Mouse (Mus musculus) kidney, postnatal 36 days (tissue): ENCODE results near the gene Supt3.

Source experiments
- DNase-seq, 2 experiments: peaks; one replicate each; pipeline ENCODE4 v3.0.0; 2021 to 2022; ENCODE audit warnings: mixed read lengths in 2 of 2

Gene Supt3

DNA sequence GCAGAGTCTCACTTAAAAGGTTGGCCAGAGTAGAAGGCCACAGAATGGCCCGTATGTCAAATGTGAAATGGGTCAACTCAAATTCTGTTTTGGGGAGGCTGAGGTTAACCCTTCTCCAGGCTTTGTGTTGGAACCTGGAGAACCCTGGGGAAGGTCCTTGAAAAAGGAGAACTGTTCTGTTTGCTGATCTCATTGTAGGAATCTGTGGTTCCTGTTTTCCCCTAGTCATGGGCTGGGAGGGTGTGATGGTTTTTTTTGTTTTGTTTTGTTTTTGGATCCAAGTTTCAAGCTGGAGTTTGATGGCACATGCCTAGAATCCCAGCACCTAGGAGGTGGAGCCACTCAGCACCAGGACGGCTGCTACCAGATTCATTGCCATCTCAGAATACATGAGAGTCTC is 6.2 kb downstream of the Supt3 start:
- DNase-seq = no peak

DNA sequence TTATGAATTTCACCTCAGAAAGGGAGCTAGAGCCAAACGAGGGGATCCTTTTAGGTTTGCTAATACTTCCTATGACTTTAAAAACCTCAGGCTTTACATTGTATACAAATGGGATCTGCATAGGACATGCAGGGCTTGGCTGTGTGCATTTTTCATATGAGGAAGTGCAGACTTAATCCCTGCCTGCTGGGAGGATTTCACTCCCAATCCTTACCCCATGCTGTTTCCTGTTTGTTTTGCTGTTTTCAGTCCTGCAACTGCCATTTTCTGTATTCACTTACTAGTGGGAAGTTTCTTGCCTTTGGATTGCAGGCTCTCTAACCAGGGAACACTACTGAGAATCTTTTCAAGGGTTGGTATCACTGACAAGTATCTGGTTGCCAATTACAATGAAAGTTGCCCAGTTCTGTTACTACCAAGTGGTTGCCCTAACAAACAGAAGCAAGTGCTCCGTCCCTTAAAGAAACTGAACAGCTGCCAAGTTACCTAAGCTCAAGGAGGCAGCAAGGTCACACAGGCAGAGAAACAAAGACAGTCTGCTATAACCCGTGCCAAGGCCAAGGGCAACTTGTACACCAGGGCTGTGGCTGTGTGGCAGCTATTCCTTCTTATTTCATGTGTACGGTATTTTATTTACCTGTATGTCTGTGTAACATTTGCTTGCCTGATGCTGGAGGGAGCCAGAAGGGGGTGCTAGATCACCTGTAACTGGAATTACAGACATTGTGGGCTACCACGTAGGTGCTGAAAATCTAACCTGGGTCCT is 12.2 kb downstream of the Supt3 start:
- peak; percentile 39 to 43 for DNase-seq

DNA sequence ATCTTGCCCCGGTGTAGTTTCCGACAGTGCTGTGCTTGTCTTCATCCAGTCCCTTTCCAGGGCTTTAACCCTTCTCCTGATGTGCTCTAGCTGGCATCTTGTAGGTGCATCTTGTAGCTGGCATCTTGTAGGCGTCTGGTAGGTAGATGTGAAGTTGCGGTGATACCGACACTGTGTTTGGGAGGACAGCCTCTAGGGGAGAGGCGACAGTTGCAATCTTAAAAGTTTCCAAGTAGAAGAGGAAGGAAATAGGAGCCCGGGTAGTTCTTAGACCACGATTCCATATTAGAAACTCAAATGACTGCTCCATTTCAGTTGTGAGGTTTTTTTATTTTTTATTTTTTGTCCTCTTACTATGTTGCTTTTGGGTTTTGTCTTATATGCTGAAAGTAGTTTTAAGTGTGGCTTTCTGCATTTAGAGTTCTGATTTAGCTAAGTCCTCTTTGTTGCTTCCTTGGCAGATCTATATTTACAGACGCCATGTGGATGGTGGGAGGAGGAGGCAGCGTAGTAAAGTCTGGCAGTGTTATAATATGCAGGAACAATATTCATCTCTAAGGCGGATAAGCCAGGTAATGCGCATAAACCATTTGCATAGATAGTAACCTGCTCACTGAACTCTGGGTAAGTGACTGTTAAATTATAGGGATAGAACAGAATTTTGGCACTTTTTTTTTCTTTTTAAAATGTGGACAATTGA is 15.4 kb downstream of the Supt3 start:
- DNase-seq = no peak

DNA sequence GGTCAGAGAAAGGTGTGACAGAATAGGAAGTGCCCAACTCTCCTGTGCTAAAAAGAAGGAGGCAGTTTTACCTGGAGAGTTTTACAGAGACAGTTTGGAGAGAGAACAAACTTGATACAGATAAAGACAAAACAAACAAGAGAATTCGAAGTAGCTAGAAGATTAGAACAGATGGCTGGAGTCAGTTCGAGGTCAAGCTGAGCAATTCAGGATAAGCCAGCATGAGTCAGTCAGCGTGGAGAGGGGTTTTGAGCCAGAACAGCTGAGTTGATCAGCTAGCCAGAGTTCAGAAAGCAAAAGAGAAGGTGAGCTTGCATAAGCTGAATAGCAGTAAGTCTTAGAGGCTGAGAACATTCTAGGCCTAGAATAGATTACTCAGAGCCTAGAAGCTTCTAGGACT is 20.4 kb downstream of the Supt3 start:
- no peak for DNase-seq

DNA sequence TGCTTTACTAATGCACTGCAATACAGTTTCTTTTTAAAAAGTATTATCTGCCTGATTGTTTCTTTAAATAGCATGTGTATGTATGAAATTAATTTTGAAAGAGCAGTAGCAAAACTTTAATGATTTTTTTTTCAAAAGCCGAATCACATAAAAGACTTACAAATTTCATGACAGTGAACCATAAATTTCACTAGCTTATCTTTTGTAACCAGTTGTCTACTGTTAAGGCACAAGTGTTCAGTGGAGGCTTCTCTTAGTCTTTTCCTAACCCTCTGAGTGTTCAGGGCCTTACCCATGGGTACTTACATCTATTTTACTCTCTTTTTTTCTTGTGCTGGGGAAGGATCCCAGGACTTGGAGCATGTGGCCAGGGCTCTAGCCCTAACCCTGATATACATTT is 30.1 kb downstream of the Supt3 start:
- no peak for DNase-seq

DNA sequence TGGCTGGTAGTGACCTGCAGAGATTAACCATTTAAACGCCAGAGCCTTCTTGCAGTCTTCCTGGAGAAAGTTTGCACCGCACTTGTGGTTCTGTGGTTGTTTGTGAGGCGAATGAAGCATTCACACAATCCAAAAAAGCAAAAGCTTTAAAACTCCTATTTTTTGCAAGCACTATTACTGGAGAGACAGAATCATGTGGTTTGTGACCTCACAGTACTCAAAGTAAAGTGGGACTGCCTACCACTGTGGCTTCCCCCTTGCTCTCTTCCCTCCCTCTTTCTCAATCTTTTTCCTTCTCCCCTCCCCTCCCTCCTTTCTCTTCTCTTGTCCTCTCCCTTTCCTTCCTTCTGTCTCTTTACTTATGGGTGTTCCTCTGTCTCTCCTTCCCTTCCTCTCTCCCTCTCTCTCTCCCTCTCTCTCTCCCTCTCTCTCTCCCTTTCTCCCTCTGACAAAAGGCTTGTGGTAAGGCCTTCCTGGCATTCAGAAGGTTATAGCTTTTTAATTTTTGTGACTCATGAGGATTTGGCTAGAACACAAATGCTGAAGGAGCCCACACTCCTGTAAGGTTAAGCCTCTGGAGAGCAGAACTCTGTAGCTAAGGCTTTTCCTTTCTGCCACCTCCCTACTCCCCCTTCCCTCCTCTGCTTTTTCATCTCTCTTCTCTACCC is 37.7 kb downstream of the Supt3 start, which contains the start of gene Runx2:
TSS of gene Runx2 (minus strand) at position 290 of the 668 bp plus-strand sequence.
- no peak for DNase-seq

DNA sequence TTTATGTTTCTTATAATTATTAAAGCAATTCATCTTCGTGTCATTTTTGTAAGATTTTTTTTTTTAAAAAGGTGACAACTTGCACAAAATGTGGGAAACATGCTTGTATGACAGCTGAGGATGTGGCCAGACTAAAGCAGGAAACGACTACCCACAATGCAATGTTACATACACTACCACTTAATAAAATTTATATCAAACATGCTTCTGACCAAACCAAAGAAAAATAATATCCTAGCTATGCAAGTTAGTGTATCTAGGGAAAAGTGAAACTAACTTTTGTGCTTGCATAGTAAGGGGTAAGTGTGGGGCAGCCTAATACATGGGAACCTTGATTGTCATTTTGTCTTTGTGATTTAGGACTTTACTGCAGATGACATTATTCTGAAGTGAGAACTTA is 41.9 kb downstream of the Supt3 start:
- DNase-seq = no peak

DNA sequence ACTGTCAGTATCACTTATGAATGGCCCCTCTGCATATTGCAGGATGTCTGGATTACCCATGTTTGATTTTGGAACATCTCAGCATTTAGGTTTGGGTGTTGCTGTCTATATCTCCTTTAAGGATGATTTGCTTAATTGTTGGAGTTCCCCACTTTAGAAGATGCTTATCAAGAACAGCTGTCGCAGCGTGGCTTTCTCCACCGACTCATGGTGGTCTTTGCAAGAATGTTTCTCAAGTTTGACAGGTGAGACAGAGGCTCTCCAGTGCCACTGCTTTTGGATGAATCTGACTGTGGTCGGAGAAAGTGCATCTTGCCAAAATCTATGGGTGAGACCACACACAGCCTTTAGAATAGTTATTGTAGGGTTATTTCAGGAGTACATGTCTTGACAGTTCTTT is 42.9 kb downstream of the Supt3 start:
- DNase-seq = no peak

DNA sequence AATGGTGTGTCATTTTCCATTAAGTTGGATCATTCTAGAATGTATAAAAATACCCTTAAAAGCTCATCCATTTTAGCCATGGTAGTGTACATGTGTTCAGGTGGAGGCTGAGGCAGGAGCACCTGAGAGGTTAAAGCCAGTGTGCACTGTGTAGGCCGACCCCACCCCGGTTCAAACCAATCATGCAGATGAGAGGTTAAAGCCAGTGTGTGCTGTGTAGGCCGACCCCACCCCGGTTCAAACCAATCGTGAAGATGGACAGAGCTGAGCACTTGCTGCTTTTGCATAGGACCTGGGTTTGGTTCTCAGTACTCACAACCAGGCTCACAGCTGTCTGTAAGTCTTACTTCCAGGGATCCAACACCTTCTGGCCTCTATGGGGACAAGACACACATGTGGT is 45.0 kb downstream of the Supt3 start:
- no peak for DNase-seq

DNA sequence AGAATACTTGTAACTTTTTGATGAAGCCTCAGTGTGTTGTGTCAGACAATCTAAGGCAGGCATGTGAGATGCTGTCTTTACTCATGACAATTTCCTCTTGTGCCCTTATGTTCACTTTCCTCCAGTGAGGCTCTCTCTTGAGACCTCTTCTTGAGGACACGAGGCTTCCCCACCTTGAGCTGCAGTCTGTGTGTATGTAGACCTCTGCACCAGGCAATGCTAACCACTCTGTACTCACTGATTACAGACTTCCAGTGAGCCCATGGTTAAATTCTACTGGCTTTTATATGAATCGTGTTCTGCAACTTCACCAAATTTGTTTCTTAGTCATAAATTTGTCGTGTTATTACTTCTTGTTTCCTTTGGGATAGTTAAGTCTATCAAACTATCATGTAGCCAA is 50.2 kb downstream of the Supt3 start:
- no peak for DNase-seq

DNA sequence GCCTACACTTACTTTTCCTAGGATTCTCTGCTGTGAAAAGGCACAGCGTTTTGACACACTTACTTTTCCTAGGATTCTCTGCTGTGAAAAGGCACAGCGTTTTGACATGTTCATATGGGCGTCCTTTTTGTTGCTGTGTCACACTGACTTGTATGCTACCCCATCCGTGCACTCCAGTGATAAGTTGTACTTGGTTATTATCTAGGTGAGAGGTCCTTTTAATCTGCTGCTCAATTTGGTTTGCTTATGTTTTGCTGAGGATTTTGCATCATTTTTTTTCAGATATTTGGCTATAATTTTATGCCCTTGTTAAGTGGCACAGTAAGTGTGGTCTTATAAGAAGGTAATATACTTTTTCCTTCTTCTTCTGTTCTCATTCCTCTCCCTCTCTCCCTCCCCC is 51.0 kb downstream of the Supt3 start:
- no peak for DNase-seq

DNA sequence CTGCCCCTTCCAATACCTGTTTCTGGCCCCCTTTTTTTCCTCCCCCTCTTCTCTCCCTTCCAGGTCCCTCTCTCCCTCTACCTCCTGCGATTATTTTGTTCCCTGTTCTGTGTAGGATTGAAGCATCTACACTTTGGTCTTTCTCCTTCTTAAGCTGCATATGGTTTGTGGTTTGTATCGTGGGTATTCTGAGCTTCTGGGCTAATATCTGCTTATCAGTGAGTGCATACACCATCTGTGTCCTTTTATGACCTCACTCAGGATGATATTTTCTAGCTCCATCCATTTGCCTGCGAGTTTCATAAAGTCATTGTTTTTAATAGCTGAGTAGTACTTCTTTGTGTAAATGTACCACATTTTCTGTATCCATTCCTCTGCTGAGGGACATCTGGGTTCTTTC is 52.6 kb downstream of the Supt3 start:
- no peak for DNase-seq

DNA sequence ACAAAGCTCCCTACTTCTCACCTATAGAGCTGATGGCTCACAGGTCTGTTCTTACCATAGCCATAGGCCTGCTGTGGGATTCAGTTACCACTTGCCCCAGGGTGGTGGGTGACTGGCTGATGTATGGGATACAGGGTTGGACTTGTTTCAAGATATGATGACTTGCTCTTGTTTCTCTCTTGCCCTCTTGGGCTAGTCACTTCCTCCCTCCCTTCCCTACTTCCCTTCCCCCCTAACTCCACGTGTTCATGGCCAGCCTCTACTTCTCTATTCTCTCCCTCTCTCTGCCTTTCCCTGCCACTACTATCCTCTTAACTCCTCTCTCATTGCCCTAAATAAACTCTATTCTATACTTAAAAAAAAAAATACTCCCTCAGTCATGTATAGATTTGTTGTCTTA is 54.2 kb downstream of the Supt3 start:
- DNase-seq = no peak

DNA sequence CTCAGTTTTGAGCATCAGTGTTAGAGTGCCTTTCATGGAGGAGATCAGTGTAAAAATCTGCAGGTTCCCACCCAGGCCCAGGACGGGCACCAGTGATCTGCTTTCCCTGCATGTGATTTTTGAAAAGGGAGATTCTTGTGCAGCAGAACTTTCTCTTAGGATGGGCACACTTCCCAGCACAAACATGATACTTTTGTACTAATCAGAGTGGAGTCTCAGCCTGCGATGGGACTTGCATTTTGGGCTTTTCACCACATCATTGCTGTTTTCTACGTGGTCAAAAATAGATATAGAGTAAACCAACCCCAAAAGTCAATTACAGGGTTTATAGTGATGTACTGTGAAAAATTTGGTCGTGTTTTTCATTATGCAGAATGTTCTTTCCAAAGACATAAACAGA is 65.2 kb downstream of the Supt3 start:
- no peak for DNase-seq

DNA sequence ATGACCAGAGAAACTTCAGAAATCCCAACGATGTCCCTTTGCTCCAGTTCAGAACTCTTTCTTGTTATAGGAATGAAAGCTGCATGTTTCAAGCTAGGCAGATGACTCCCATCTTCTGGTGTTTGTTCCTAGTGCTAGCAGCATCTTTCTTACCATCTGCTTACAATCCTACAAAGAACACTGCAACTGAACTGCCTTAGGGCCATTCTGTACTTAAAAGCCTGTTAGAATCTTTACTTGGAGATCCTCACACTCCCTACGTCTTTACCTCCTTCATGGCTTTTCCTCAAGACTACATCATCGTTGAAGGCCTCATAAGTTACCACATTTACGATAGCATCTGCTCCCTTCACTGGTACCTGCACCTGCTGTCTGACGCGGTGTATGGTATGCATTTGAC is 86.2 kb downstream of the Supt3 start:
- DNase-seq = no peak

DNA sequence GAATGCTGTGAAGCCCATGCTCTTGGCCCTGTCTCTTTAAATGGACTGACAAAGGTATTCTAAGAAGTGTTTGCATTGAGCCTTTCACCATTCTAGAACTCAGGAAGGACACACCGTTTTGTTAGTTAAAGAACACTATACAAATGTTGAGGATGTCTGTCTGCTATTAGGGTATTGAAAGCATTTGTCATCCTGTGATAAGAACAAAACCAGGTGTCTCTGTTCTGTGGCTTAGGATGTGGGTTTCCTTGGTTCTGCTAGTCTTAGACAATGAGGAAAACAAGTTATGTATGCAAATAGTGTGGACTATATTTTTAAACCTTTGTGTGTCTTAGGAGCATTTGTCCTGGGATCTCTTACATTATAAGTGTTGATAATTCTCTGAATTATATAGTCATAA is 116.6 kb downstream of the Supt3 start:
- no peak for DNase-seq

DNA sequence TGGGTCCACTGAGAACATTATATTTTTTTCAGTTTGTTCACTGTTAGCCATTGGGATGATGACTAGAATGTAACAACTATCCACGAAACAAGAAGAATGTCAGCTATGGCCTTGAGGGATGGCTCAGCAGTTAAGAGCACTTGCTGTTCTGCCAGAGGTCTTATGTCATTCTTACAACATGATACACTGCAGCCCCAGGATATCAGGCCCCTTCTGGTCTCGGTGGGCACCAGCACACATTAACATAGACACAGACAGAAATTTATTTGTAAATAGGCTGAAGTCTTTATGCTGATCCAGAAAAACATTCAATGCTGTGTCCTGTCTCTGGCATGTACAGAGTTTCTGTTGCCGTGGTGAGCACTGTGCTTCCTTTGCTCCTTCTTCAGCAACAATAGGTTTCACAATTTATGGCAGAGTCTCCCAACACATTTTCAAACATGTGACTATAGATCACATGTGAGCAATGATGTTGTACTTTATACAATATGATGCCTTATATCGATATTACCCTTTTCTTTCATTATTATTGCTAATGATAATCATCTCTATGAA is 166.7 kb downstream of the Supt3 start:
- DNase-seq = no peak

DNA sequence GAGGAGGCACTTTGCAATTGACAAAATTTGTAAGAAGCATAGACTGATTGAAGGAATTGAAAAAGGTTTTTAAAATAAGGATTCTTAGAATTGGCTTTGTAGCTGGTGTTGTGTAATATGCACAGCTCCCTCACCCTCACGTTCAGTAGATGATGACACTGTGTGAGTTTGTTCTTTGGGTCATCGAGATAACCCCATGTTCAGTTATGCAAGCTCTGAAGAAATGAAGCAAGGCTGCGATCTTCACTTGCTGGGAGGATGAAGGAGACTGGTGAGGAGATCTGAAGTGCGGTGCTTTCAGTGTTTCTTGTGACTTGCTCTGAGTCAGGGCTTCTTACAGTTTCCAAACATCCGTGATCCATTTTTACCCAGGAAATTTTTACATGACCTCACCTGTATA is 168.4 kb downstream of the Supt3 start:
- DNase-seq = peak in 1 of 2 experiments; percentile 11

DNA sequence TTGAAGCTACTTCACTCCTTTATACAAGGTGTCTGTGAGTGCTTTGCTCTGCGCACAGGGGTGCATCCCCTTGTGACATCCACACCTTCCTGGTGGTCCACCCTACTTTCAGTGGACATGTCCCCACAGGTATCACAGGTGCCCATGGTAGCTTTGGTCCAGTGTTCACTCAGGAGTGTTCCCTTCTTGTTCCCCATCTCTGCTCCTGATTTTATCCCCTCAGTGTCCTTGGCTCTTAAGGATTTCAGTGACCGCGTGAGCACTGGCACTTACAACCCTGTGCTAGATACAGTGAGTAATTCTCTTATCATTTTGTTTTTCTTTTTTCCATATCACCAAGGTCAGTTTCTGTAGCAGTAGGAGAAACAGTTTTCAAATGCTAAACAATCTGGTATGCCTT is 171.4 kb downstream of the Supt3 start:
- DNase-seq = no peak

DNA sequence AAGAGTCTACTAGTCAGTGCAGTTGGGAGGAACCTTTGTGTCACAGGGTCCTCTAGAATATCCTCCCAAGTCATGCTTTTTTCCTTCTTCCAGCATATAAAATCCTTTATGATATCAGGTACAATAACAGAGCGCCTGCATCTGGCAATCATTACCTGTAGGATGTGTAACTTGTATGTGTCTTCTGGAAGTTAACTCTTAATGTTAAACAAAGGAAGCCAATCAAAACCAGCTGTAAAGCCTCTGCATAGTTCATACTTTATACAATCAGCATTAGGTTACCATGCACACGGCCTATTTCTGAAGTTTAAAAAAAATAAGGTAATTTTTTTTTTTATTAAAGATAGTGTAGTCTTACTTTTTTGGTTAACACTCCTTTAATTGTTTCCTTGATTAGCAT is 179.7 kb downstream of the Supt3 start:
- no peak for DNase-seq

DNA sequence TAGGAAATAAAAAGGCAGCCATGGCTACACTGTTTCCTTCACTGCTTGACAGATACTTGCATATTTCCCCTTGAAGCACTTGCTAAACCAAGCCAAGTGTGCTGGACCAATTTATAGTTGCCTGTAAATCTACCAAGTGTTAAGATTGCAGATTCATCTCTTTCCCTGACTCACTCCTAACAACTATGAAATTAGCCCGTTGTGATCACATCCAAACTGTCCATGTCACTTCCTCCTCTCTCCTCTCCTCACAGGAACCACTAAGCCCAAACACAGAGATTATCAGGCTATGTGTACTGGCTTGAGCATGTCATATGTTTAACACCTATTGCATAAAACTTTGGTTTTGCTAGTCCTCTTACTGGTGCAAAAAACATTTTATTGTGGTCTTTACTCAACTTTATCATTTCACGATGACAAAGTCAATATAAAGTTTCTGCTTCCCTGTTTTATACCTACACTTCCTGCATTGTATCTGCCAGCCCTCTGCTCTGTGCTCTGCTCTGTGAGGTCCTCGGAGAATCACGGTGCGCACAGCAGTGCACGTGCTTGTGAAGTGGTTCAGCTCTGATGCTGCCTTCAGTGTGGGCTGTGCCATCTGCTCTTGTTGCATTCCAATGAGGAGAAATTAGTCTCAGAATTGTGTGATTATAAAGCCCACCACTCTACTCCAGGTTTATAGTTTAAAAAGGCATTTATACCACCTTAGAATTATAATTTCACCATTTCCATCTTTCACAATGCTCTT is 186.3 kb downstream of the Supt3 start:
- no peak for DNase-seq

DNA sequence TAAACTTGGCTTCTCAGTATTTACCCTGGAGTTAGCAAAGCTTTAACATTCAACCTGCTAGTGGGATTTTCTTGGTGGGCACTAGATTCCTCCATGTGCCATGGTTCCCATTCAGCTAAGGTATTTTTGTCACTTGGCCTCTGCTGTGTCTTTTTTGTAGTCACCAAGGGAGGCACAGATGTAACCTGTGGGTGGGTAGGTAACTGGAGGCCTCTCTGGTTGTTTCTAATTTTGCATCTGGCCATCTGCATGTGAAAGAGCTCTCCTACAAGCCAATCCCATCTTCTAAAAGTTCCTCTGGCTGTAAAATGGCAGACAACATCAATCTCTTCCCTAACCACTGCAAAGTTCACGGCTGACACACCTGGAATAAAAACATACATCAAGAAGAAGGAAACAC is 190.2 kb downstream of the Supt3 start:
- no peak for DNase-seq

DNA sequence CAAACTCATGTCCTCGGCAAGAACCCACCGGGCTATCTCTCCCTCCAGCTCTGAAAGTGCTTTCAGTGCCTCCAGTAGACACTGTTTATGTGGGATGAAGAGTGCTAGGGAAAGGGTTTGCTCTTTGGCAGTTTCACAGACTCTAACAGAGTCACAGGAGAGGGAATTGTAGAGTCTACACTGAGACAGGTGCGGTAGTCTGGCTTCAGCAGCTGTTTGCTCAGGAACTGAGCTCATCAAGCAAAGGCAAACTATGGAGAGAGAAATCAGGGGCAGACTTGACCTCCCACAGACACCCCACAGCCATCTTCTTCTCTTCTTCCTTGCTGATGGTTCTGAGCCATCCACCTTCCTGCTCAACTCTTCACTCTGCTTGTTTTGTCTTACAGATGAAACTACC is 193.3 kb downstream of the Supt3 start:
- DNase-seq = no peak
